Mouse (Mus musculus) v-Abl transformed pro-B cells (cell line): Measurements from ENCODE around the gene Wwc2.

Source experiments
- in situ Hi-C, 2 experiments: fragments of 400-800 bp; cut with MboI; formaldehyde crosslinking; loops; one replicate each; pipeline ENCODE4 v1.15.1; 2025; ENCODE audit not compliant: unreplicated experiment in 2 of 2

Gene Wwc2

GRCm38 (mm10) chr8:47995391-47995790 lies 4.7 kb upstream of the Wwc2 start:
- in situ Hi-C loops, result loop anchor here in 1 of 2 experiments (25.0 kb wide), 1 partner anchor 458 kb away; the partner anchor contains the start of genes Rwdd4a and Trappc11

- in situ Hi-C loops, result loop anchor here in 1 of 2 experiments (25.0 kb wide), 1 partner anchor 457 kb away; the partner anchor contains the start of genes Rwdd4a and Trappc11
Observed at GRCm38 (mm10) chr8:47994618-47995274, 4.0 kb upstream of the Wwc2 start.

- in situ Hi-C loops, result loop anchor here in 1 of 2 experiments (25.0 kb wide), 1 partner anchor 453 kb away; the partner anchor contains the start of genes Rwdd4a and Trappc11
Observed at GRCm38 (mm10) chr8:47990386-47990772, 345 bp downstream of the Wwc2 start.

GRCm38 (mm10) chr8:47989655-47990385 lies 904 bp downstream of the Wwc2 start:
- in situ Hi-C loops, result loop anchor here in 1 of 2 experiments (5.0 to 25.0 kb wide), 2 partner anchors 38 to 453 kb away; partner anchors contain the start of genes Rwdd4a and Trappc11

- in situ Hi-C loops, result loop anchor here in 1 of 2 experiments (5.0 to 25.0 kb wide), 2 partner anchors 37 to 452 kb away; partner anchors contain the start of genes Rwdd4a and Trappc11
Observed at GRCm38 (mm10) chr8:47989211-47989610, 1.5 kb downstream of the Wwc2 start.

GRCm38 (mm10) chr8:47988111-47988510 lies 2.6 kb downstream of the Wwc2 start:
- in situ Hi-C loops, result loop anchor here in 1 of 2 experiments (5.0 to 25.0 kb wide), 2 partner anchors 36 to 451 kb away; partner anchors contain the start of genes Rwdd4a and Trappc11

- in situ Hi-C loops, result loop anchor here in 1 of 2 experiments (5.0 to 25.0 kb wide), 2 partner anchors 33 to 448 kb away; partner anchors contain the start of genes Rwdd4a and Trappc11
Observed at GRCm38 (mm10) chr8:47985644-47986043, 5.1 kb downstream of the Wwc2 start.

- in situ Hi-C loops, result loop anchor here in 1 of 2 experiments (5.0 to 25.0 kb wide), 2 partner anchors 33 to 448 kb away; partner anchors contain the start of genes Rwdd4a and Trappc11
Observed at GRCm38 (mm10) chr8:47985243-47985642, 5.5 kb downstream of the Wwc2 start.

- in situ Hi-C loops, result loop anchor here in 1 of 2 experiments (25.0 kb wide), 1 partner anchor 444 kb away; the partner anchor contains the start of genes Rwdd4a and Trappc11
Observed at GRCm38 (mm10) chr8:47981075-47981474, 9.6 kb downstream of the Wwc2 start.

- in situ Hi-C loops, result loop anchor here in 1 of 2 experiments (25.0 kb wide), 1 partner anchor 443 kb away; the partner anchor contains the start of genes Rwdd4a and Trappc11
Observed at GRCm38 (mm10) chr8:47979876-47980275, 10.8 kb downstream of the Wwc2 start.

GRCm38 (mm10) chr8:47978755-47979154 lies 12.0 kb downstream of the Wwc2 start:
- in situ Hi-C loops, result loop anchor here in 1 of 2 experiments (25.0 kb wide), 1 partner anchor 441 kb away; the partner anchor contains the start of genes Rwdd4a and Trappc11

- in situ Hi-C loops, result loop anchor here in 1 of 2 experiments (25.0 kb wide), 2 partner anchors 288 to 438 kb away; partner anchors contain the start of genes Ing2, Rwdd4a and Trappc11
Observed at GRCm38 (mm10) chr8:47974963-47975314, 15.8 kb downstream of the Wwc2 start.

GRCm38 (mm10) chr8:47974138-47974962 lies 16.4 kb downstream of the Wwc2 start:
- in situ Hi-C loops, result loop anchor here in 1 of 2 experiments (25.0 kb wide), 1 partner anchor 287 kb away; the partner anchor contains the start of gene Ing2

GRCm38 (mm10) chr8:47971121-47971520 lies 19.6 kb downstream of the Wwc2 start:
- in situ Hi-C loops, result loop anchor here in 1 of 2 experiments (25.0 kb wide), 1 partner anchor 284 kb away; the partner anchor contains the start of gene Ing2

GRCm38 (mm10) chr8:47970576-47970975 lies 20.1 kb downstream of the Wwc2 start:
- in situ Hi-C loops, result loop anchor here in 1 of 2 experiments (25.0 kb wide), 1 partner anchor 283 kb away; the partner anchor contains the start of gene Ing2

GRCm38 (mm10) chr8:47967045-47967920 lies 23.4 kb downstream of the Wwc2 start:
- in situ Hi-C loops, result loop anchor here in 1 of 2 experiments (25.0 kb wide), 1 partner anchor 280 kb away; the partner anchor contains the start of gene Ing2

GRCm38 (mm10) chr8:47962484-47962883 lies 28.2 kb downstream of the Wwc2 start:
- in situ Hi-C loops, result loop anchor here in 1 of 2 experiments (25.0 kb wide), 1 partner anchor 275 kb away; the partner anchor contains the start of gene Ing2

GRCm38 (mm10) chr8:47962005-47962404 lies 28.7 kb downstream of the Wwc2 start:
- in situ Hi-C loops, result loop anchor here in 1 of 2 experiments (25.0 kb wide), 1 partner anchor 275 kb away; the partner anchor contains the start of gene Ing2
